Mouse (Mus musculus) heart, postnatal 14 days (tissue): ENCODE data around the gene Cep152. TPM values are rescaled to one million over a fixed set of nuclear protein-coding genes. Genes with fewer than 3 reads are reported as not detected.

Source experiments
- DNase-seq, 2 experiments: peaks; one replicate each; pipeline ENCODE4 v3.0.0; 2021 to 2022
- intact Hi-C: fragments of 180-260 bp; cut with DNase I; formaldehyde crosslinking; loops from one replicate; pipeline ENCODE4 v1.15.1; 2025
- long read RNA-seq, 2 experiments: library from polyadenylated mRNA; stranded (forward); transcript quantifications; one replicate each; pipeline ENCODE4 v2.0.0; 2021
- total RNA-seq, 2 experiments: library from RNA; stranded (reverse); gene quantifications; 2 replicates each; pipeline ENCODE4 v1.2.3; 2021

Gene Cep152
- total RNA-seq: 1 to 10 TPM; 2.1 TPM
- long read RNA-seq, experiment 1, partial matches to known transcripts: 0 of 1 reads
- long read RNA-seq, experiment 1, other reads (novel, unspliced or antisense): 1 of 1 reads
- long read RNA-seq, experiment 2, partial matches to known transcripts: 0 of 1 reads
- long read RNA-seq, experiment 2, other reads (novel, unspliced or antisense): 1 of 1 reads

DNA sequence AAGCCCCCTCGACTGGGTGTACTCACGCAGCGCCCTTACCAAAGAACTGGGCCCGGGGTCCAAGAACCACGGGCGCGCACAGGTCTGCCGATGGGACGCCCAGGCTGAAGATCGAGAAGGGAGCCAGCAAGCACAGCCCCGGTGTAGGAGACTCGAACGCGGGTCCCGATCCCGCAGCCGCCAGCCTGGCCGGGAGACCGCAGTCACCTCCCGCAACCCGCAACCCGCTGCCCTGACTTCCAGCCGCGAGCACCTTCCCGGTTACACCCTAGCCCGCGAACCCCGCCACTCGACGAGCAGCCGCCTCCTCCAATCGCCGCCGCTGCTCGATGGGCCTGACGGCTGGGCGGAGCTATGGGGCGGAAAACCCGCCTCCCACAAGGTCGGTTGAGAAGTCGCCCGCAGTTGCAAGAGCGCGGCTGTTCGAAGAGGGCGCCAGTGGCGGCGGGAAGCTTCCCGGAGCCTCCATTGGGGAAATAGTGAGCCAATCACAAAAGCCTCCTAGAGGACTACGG, at the start of gene Cep152:
Cep152 (minus strand) TSS at position 277 of the 515 bp plus-strand sequence.
- intact Hi-C loops: no loop called here
- DNase-seq: peak; percentile 97 to 98

DNA sequence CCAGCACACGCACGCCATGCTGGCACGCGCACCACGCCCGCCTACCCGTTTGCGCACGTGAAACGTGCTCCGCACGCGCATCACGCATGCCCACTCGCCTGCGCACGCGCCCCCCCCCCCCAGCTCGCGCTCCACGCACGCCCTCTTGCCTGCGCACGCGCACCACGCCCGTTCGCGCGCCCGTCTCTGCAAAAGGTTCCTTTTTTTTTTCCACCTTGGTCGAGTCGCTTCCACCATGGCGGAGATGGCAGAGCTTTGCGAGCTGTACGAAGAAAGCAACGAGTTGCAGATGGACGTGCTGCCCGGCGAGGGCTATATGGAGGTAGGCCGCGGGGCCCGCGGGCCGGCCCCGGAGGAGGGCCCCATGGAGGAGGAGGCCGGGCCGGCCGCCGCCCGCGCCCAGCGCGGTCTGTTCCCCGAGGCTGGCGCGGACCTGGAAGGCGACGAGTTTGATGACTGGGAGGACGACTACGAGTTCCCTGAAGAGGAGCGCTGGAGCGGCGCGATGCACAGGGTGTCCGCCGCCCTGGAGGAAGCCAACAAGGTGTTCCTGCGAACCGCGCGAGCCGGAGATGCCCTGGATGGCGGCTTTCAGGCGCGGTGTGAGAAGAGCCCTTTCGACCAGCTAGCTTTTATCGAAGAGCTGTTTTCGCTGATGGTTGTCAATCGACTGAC, 48.2 kb upstream of the Cep152 start, which contains the start of gene Eid1:
Eid1 (plus strand) TSS at position 139 of the 675 bp plus-strand sequence.
- peak; percentile 82 to 85 for DNase-seq
- intact Hi-C loops: no loop called here

DNA sequence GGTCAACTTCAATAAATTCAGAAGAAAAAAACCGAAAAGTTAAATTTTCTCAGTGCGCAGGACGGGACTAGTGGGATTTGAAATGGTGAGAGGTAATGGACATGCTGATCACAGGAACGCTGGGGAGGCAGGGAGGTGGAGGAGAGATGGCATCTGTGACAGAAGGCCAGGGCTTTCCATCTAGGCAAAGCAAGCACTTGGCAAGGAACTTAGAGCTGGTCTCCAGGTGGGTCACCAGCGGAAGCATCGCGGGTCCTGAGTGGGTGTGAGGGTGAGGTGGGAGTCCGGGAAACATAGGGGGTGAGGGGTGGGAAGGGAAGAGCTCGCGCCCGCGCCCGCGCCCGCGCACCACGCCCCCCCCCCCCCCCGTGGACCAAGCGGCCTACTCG, 47.6 kb upstream of the Cep152 start:
- DNase-seq: no peak
- intact Hi-C loops: no loop called here

DNA sequence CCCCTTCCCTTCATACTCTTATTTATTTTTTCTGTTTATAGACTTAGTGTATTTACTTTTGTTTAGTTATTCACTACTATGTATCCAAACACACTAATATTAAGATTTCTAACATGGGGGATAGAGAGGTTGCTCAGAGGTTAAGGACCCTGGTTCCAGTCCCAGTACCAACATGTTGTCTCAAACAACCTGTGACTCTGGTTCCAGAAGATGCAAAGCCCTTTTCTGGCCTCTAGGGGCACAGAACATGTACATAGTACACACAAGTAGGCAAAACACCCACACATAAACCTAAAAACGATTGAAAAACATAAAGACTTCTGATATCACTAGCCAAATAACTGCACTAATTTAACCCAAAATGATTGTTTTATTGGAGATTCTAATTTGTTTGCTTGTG, 45.9 kb upstream of the Cep152 start:
- DNase-seq: no peak
- intact Hi-C loops: no loop called here

DNA sequence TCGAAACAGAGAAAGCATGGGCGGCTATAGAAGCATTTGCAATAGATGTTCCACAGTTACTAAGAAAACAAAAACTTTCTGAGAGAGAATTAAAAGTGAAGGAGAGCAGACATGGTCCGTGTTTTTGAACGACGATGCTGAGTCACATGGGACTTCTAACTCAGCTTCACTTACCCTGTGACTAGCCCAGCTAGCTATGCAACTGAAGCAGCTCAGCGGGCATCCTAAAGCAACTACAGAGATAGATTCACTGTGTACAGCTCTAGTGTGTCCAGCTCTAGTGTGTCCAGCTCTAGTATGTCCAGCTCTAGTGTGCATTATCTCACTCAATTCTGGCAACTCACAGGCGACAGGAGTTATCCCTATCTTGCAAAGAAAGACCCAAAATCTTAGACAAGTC, 42.8 kb upstream of the Cep152 start:
- no peak for DNase-seq
- intact Hi-C loops: loop anchor here (10.0 kb wide), 2 partner anchors 187 to 697 kb away; partner anchors contain the start of genes Cops2 and Galk2

DNA sequence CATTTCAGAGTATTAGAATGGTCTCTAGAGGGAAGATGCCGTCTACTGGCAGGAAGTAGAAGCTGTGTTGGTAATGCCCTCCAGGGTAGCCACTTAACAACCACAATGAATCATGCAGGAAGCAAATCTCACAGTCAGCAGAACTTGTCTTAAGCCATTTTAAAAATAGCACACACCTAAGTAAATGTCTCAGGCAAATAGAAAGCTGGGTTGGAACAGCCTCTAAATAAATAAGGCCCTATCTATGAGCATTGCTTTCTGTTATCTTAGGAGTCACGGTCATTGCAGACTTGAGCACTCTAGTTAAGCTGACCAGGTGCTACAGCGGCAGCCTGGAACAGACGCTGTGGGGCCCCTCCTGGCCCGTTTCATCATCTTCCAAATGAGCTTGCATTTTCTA, 42.3 kb upstream of the Cep152 start:
- intact Hi-C loops: loop anchor here (10.0 kb wide), 2 partner anchors 188 to 698 kb away; partner anchors contain the start of genes Cops2 and Galk2
- no peak for DNase-seq

DNA sequence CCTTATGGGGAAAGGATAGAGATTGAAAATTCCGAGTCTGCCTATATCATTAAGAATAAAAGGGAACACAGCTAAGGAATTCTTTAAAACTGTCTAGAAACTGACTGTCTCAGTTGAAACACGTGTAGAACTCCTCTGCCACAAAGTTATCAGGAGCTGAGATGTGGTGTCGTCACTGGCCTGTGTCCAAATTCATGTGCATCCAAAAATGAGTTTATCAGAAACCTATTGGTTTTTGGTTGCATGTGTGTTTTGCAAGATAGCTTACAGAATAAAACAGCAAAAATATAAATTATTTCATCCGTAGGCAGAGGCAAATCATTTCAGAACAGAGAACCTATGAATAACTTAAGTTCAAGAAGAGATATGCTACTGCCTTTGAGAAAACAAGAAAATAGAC, 41.8 kb upstream of the Cep152 start:
- intact Hi-C loops: loop anchor here (10.0 kb wide), 2 partner anchors 188 to 698 kb away; partner anchors contain the start of genes Cops2 and Galk2
- DNase-seq: no peak

DNA sequence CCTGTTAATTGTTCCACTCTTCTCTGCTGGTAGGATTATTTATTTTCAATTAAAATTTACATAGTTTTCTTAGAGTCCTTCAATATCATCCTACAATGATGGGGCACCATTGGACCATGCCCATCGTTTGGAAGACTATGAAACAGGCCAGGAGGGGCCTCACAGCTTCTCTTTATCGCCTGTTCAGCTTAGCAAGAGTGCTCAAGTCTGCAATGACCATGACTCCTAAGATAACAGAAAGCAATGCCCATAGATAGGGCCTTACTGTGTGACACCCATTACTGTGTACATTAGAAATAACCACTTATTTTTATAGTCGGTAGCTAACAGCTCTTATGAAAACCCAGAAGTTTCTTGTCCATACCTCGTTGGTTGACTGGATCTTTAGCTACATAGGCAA, 41.0 kb upstream of the Cep152 start:
- DNase-seq: no peak
- intact Hi-C loops: loop anchor here (10.0 kb wide), 2 partner anchors 189 to 699 kb away; partner anchors contain the start of genes Cops2 and Galk2

DNA sequence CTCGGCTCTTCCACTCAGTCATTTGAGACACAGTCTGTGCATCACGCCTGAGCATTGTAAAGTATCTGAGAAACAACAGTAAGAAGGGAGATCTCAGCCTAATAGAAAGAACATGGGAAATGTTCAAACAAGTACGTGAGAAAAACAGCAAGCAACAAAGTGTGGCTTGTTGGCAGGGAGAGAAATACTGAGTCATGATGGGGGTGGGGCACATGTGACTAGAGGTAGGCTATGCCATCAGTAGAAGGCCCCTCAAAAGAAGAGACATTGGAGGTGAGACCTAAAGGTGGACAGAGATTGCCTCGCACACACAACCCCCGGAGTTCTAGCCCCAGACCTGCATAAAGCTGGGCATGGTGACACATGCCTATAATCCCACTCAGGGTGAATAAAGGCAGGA, 40.3 kb upstream of the Cep152 start:
- intact Hi-C loops: loop anchor here (10.0 kb wide), 2 partner anchors 190 to 700 kb away; partner anchors contain the start of genes Cops2 and Galk2

DNA sequence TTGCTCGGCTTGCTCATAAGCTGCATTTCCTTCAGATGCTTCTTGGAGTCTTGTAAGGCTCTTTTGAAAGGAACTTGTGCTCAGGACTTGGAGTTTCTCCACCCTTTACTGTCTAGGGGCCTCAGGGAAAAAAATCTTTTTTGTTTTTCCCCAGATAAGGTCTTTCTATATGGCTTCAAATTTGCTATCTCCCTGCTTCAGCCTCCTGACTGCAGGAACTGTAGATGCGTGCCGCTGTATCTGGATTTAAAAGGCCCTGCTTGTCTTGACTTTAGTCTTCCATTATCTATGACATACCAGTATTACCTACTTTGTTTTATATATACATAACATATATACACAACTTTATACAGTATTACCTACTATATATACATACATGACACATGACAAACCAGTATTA, 37.6 kb upstream of the Cep152 start:
- no peak for DNase-seq
- intact Hi-C loops: loop anchor here (10.0 kb wide), 2 partner anchors 192 to 702 kb away; partner anchors contain the start of genes Cops2 and Galk2

More for the DNA sequence above, 40.3 kb upstream of the Cep152 start:
- DNase-seq: no peak

DNA sequence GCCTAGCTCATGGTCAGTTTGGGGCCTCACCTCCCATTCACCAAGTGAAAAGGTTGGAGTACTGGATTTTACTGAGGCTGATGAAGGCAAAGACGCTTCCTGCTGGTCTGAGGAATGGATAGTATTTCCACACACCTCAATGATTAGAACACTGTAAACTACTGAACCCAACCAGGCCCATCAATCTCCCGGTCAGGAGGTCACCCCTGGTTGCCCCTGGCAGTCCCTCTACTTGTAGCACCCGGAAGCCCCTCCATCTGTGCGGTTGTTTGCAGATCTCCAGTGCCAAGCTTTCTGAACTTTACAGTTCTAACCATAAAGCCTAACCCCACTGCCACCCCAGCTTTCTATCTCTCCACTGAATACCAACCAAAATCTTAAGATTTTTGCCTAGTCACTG, 36.2 kb upstream of the Cep152 start:
- DNase-seq: no peak
- intact Hi-C loops: loop anchor here (10.0 kb wide), 2 partner anchors 194 to 704 kb away; partner anchors contain the start of genes Cops2 and Galk2

DNA sequence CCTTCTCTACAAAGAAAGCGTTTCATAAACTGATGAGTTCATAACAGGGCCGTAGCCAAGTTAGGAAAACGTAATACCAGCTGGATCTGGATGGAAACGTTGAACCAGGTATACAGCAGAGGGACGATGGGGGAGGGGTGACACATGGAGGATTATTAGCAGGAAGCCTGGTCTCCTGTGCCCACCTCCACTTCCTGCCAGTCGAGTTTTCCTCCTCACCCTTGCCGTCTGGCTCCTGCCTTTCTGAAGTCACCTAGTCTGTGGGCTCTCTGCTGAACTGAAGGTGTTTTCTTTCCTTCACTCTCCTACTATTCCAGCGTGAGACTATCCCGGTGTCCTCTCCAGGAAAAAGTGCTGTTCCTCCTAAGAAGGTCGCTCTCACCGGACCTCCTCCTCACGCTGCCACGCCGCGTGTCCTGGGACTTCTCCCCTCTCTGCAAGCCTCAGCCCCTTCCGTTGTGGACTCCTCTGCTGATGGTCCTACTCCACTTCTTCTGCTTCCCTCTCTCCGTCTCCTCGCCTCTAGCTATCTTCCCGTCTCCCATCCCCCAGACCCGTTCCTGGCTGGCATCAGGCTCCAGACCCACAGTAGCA, 35.7 kb upstream of the Cep152 start:
- intact Hi-C loops: loop anchor here (1.0 to 10.0 kb wide), 3 partner anchors 71 to 704 kb away; partner anchors contain the start of genes Cops2 and Galk2
- no peak for DNase-seq

DNA sequence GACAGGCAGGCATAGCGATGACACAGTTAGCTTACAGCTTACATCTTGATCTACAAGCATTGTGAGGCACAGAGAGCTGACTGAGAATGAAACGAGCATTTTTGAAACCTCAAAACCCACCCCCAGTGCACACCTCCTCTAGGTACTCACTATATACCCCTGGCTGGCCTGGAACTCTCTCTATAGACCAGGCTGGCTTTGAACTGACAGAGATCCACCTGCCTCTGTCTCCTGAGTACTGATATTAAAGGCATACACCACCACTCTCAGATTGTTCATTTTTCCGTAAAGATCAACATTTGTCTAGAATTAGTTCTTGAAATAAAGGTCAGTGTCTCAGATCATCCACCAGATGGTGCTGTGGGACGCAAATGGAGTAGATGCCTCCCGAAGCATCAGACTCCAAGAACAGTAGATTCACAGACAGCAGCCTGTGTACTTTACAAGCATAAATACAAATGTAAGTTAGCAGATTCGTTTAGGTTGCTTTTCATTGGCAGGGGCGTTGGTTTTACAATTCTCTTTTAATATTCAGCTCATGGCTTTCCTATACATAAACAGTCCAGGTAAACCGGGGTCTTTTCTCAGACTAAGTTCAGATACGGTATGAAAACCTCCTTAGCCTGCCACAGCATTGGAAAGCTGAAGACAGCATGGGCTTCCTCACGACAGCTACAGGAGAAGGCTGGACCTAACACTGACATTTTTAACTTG, 35.1 kb upstream of the Cep152 start:
- peak; percentile 69 to 81 for DNase-seq
- intact Hi-C loops: loop anchor here (1.0 to 10.0 kb wide), 4 partner anchors 71 to 861 kb away; partner anchors contain the start of genes Cops2 and Galk2

DNA sequence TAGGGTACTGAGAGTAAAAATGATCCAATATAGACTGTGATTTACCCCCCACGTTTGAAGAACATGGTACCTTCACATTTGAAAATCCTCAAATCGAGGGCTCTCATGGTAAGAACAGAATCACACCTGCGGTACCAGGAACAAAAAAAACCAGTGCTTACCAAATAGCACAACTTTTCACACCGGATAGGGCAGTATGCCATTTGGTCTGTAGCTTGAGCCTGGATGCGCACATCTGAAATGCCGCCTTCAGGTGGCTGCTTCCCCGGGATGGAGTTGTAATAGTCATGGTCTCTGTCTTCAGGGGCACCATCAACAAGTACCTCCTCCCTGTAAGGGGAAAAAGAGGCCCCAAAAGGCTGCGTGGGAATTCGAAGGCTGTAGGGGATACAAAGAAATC, 30.5 kb upstream of the Cep152 start:
- no peak for DNase-seq
- intact Hi-C loops: no loop called here

DNA sequence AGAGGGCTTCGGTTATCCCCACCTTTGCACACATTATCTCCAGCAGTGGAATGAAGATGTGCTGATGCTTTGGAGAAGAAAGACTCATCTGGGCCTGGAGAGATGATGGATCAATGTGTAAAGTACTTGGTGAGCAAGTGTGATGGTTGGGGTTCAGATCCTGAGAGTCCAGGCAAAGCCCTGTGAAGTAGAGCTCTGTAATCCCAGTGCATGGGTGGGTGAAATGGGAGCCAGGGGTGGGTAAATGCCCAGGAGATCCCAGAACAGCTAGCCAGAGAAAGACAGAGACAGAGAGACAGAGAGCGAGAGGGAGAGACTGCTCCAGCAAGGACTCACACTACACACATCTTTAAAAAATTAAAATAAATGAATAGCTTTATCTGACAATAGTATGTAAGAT, 28.4 kb upstream of the Cep152 start:
- intact Hi-C loops: no loop called here
- DNase-seq: no peak

DNA sequence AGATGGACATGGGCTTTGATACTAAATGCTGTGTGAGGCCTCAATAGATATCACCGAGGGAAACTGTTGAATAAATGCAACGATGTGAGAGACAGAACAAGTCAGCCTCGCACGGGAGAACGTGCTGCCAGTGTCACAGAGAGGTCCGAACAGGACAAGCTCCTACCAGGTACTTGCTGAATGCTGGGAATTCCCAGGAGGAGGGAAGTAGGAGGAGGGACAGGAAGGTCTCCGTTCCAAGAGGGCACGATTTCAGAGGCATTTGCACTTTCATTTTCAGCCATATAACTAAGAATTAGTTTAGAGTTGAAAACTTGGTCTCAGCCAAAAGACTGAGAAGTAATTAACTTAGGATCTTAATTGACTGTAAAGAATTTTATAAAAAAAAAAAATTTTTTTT, 26.6 kb upstream of the Cep152 start:
- intact Hi-C loops: no loop called here
- DNase-seq: no peak

DNA sequence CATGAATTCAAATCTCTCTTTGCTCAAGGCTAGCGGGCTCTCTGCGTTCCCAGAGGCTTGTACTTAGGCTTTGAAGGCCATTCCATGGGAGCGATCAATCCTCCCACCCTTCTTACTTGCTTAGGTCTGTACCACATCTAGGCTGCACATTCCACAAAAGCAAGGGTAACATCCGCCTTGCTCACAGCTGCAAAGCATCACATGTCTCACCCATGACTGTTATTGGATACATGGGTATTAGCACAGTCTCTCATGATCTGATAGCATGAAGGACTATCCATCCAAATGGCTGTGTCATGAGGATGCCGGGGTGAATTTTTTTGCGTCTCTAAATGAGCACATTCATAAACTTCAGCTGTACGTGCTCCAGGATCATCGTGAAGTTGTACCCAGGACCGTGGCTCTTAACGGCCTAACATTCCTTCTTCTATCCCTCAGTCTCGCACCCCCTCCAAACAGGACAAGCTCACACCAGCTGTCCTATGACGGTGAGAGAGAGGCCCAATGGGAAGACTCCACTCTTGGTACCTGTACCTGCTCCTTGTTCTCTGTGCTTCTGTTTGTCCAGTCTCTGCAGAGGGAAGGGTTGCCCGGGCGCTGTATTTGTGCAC, 25.9 kb upstream of the Cep152 start:
- DNase-seq: no peak
- intact Hi-C loops: no loop called here

DNA sequence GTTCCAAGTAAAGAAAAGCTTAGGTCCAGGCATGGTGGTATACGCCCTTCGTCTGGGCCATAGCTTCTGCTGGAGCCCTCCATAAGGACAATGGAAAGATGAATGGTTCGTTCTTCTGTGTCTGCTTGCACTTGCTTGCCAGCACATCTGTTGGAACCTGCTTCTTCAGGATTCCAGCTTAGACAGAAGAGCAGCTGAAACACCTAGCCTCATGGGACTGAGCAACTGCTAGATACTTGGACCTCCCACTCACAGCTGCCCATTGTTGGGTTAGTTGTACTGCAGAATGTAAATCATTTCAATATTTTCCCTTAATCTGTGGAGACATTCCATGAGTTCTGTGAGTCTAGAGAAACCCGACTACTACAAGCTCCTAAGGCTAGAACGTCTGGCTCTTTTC, 25.1 kb upstream of the Cep152 start:
- DNase-seq: no peak
- intact Hi-C loops: no loop called here

DNA sequence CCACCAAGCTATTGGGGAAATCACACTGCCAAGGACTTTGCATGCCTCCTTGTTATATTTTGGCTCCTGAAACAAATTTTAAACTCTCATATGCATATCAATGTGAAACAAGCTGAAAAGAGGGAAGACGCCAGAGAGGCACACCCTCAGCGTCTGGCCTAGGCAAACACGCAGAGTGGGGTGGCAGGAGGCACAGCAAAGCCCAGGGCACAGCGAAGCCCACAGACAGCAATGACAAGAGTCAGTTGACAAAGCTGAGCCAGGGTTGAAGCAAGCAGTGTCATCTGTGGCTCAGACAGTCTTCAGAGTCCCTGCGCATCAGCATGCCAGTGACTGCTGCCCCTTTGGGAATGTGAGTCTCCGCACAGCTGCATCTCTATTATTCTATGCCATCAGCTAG, 20.0 kb upstream of the Cep152 start:
- no peak for DNase-seq
- intact Hi-C loops: no loop called here

DNA sequence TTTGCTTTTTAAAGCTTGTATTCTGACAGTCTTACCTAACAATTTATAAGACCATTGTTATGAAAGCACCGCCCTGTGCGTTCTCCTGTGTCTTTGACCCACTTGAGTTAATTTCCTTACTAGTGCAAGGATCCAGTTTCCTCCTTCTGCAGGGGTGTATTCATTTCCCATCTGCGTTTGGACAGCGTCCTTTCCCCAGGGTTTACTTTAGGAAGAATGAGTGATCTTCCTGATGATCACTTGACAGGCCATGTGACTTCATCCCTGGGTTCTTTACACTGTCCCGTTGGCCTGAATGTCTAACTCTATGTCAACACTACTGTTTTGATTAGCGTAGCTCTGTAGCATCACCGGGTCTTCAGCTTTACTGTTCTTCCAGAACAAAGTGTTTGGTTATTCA, 12.4 kb upstream of the Cep152 start:
- DNase-seq: no peak
- intact Hi-C loops: no loop called here
